8 mouse cellular contexts compared by ENCODE assay signal in the genomic region with DNA sequence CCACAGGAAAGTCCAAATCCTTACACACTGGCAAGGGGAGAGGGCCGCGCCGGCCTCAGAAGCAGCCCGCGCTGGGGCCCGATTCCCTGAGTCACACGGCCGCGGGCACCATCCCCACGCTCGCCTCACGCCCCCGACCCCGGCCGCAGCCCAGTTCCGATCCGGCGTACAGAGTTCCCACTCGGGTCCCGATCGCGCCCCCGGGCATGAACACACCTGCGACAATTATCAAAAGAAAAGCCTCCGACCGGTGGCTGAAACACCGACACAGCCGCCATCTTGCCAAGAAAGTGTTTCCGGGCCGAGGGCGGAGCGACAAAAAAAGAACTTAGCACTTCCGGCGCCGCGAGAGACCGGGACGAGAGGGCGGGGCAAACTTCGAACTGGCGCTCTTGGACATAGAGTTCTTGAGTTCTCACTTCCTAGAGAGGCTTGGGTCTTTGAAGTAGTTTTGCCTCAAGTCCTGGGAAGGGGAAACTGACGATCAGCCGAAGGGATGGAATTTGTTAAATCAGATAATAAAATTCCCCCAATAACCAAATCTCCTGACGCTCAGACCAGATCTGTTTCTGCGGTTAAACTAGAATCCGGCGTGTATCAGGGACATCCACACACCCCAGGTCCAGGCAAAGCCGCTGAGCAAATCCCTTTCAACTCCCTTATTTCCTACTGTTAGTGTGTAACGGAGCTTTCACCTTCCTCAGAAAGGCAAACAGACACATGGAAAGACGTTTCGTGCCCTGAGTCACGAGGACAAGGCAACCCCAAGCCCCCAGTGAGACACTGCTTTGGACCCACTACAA. TPM values are rescaled to one million over a fixed set of nuclear protein-coding genes. Genes with fewer than 3 reads are reported as not detected.
A peak's percentile ranks its signal among the peaks of the same experiment; 100 is the strongest.
DNase-seq lines count a peak whose midpoint lies in the region; ATAC-seq and TF ChIP-seq lines count a peak whose summit lies in the region.

A gene (minus strand): TSS at position 463 of the 803 bp plus-strand sequence.

- peak within 1 kb of the TSS; percentile 98 for H3K4me3 ChIP-seq in hindbrain, embryonic 10.5 days
- H3K4me3 ChIP-seq in lung, postnatal 0 days (ENCODE audit: low read depth, low read length) = peak within 1 kb of the TSS; percentile 90

- peak within 1 kb of the TSS; percentile 96 for H3K27ac ChIP-seq in hindbrain, embryonic 10.5 days
- peak within 1 kb of the TSS; percentile 72; the same call in 1 of the 2 replicates for H3K27ac ChIP-seq in lung, postnatal 0 days (ENCODE audit: low read length)

- WGBS in hindbrain, embryonic 10.5 days = 2% methylated on average over 52 of the region's 52 CpGs
- 2% methylated on average over 48 of the region's 52 CpGs for WGBS in lung, postnatal 0 days

- peak within 1 kb of the TSS; percentile 91 for H3K9ac ChIP-seq in lung, postnatal 0 days (replicated peaks; ENCODE audit: low read depth)

- peak; percentile 90 for ATAC-seq in frontal cortex, adult (ENCODE audit: low TSS enrichment)
- peak; percentile 94 for ATAC-seq in lung, postnatal 0 days

- no peaks in the 10 kb centered on the region for H3K27me3 ChIP-seq in hindbrain, embryonic 10.5 days (ENCODE audit: insufficient read depth, poor library complexity, severe bottlenecking)
- H3K27me3 ChIP-seq in lung, postnatal 0 days (replicated peaks; ENCODE audit: insufficient read depth, low read length) = no peaks in the 10 kb centered on the region

- TF ChIP-seq CTCF in lung, postnatal 0 days (IDR thresholded peaks at IDR 0.05) = no peak

- DNase-seq in MN1 (ENCODE audit: low spot score) = peak; percentile 97
- DNase-seq in cerebellum, adult 9-10 months = peak; percentile 87
- peak; percentile 92 for DNase-seq in hindbrain, embryonic 10.5 days (ENCODE audit: low spot score)
- peak; percentile 90 for DNase-seq in layer of hippocampus, adult 9-11 months
- peak; percentile 98 for DNase-seq in lung, postnatal 0 days (ENCODE audit: low spot score)
- peak; percentile 75 for DNase-seq in ovary, postnatal 14 days (ENCODE audit: low spot score)
- DNase-seq in thymus, postnatal 14 days = peak; percentile 91

- peaks cover 18% of the 10 kb centered on the region for H3K4me1 ChIP-seq in hindbrain, embryonic 10.5 days (replicated peaks)
- H3K4me1 ChIP-seq in lung, postnatal 0 days (ENCODE audit: insufficient read depth, low read depth, low read length) = no peaks in the 10 kb centered on the region

- peaks cover 34% of the 10 kb centered on the region for H3K36me3 ChIP-seq in hindbrain, embryonic 10.5 days
- H3K36me3 ChIP-seq in lung, postnatal 0 days (ENCODE audit: insufficient read depth, low read length) = peaks cover 4% of the 10 kb centered on the region; the same call in 1 of the 2 replicates

- peak within 1 kb of the TSS; percentile 78 for H3K4me2 ChIP-seq in lung, postnatal 0 days (replicated peaks; ENCODE audit: low read depth, low read length)

- H3K9me3 ChIP-seq in hindbrain, embryonic 10.5 days = no peaks in the 10 kb centered on the region
- H3K9me3 ChIP-seq in lung, postnatal 0 days (ENCODE audit: low read length) = no peaks in the 10 kb centered on the region

- no peak; the same call in 1 of the 2 replicates for TF ChIP-seq EP300 in lung, postnatal 0 days (IDR thresholded peaks at IDR 0.05)

RNA-seq across cellular contexts. Expression of the gene that starts here (rescaled TPM):
- 319 and 334 TPM in 2 replicates for polyA plus RNA-seq in hindbrain, embryonic 10.5 days (2016; fragmentation: Nextera tagmentation; extraction: Ambion mirVana)
- 129 and 135 TPM in 2 replicates for polyA plus RNA-seq in lung, postnatal 0 days (2015; fragmentation: Nextera tagmentation; extraction: Ambion mirVana)

Comparison
In these comparisons a context has a peak if more than half of its experiments do, and no peak if none do; other contexts are left out.
1. Peak in every context shown above with its lines: DNase-seq, ATAC-seq, H3K4me3 ChIP-seq and H3K27ac ChIP-seq.